Mouse (Mus musculus) T-helper 2 cell (primary cell): Measurements from ENCODE around the gene Synpo2.

Experiments used
- in situ Hi-C: fragments of 300-600 bp; cut with MboI, MseI; formaldehyde crosslinking; loops from one replicate; pipeline ENCODE4 v1.15.1; 2025; ENCODE audit warnings: high pct_unique_total_duplicates

The Synpo2 gene

GRCm38 (mm10) chr3:123093640-123094361 is 142.1 kb downstream of the Synpo2 start:
- in situ Hi-C loops, result no loop called here

- in situ Hi-C loops, result no loop called here
Observed at GRCm38 (mm10) chr3:123092913-123093639, 142.9 kb downstream of the Synpo2 start.

GRCm38 (mm10) chr3:123092442-123092841 is 143.5 kb downstream of the Synpo2 start:
- in situ Hi-C loops, result no loop called here

- in situ Hi-C loops, result no loop called here
Observed at GRCm38 (mm10) chr3:123089297-123090020, 146.5 kb downstream of the Synpo2 start.

GRCm38 (mm10) chr3:123088284-123088683 is 147.7 kb downstream of the Synpo2 start:
- in situ Hi-C loops, result no loop called here

- in situ Hi-C loops, result no loop called here
Observed at GRCm38 (mm10) chr3:123085871-123086501, 150.0 kb downstream of the Synpo2 start.

- in situ Hi-C loops, result no loop called here
Observed at GRCm38 (mm10) chr3:123081665-123082064, 154.3 kb downstream of the Synpo2 start.

GRCm38 (mm10) chr3:123080943-123081342 is 155.0 kb downstream of the Synpo2 start:
- in situ Hi-C loops, result no loop called here

GRCm38 (mm10) chr3:123080017-123080725 is 155.8 kb downstream of the Synpo2 start:
- in situ Hi-C loops, result no loop called here

- in situ Hi-C loops, result no loop called here
Observed at GRCm38 (mm10) chr3:123075759-123076158, 160.2 kb downstream of the Synpo2 start.

- in situ Hi-C loops, result no loop called here
Observed at GRCm38 (mm10) chr3:123075034-123075433, 160.9 kb downstream of the Synpo2 start.

- in situ Hi-C loops, result no loop called here
Observed at GRCm38 (mm10) chr3:123073351-123073750, 162.6 kb downstream of the Synpo2 start.

- in situ Hi-C loops, result no loop called here
Observed at GRCm38 (mm10) chr3:123072472-123072871, 163.5 kb downstream of the Synpo2 start.

GRCm38 (mm10) chr3:123070996-123071395 is 165.0 kb downstream of the Synpo2 start:
- in situ Hi-C loops, result no loop called here

- in situ Hi-C loops, result no loop called here
Observed at GRCm38 (mm10) chr3:123066836-123067235, 169.1 kb downstream of the Synpo2 start.

GRCm38 (mm10) chr3:123065466-123065865 is 170.5 kb downstream of the Synpo2 start:
- in situ Hi-C loops, result no loop called here

GRCm38 (mm10) chr3:123064186-123064585 is 171.8 kb downstream of the Synpo2 start:
- in situ Hi-C loops, result no loop called here

- in situ Hi-C loops, result no loop called here
Observed at GRCm38 (mm10) chr3:123061931-123062330, 174.0 kb downstream of the Synpo2 start.

- in situ Hi-C loops, result loop anchor here (10.0 kb wide), 1 partner anchor 636 kb away; the partner anchor contains the start of gene Ndst3
Observed at GRCm38 (mm10) chr3:123058832-123059231, 177.1 kb downstream of the Synpo2 start.

GRCm38 (mm10) chr3:123054178-123054577 is 181.8 kb downstream of the Synpo2 start:
- in situ Hi-C loops, result loop anchor here (10.0 kb wide), 1 partner anchor 641 kb away; the partner anchor contains the start of gene Ndst3
